Mouse (Mus musculus) MEL (cell line): Measurements from ENCODE around the gene Gfod1.

Source experiments
- BHLHE40 ChIP-seq: IDR thresholded peaks from 2 replicates; pipeline ENCODE4 v1.6.1; 2012; ENCODE audit warnings: low read depth, mild to moderate bottlenecking, inconsistent platforms, low read length, improper control_type of control experiment, borderline replicate concordance
- CTCF ChIP-seq, 3 experiments: IDR thresholded peaks in 2 of 3; conservative IDR thresholded peaks in 1 of 3; 2 replicates each; pipeline ENCODE4 v1.5.1; 2011 to 2012; ENCODE audit warnings: low read length in 3 of 3, low read depth in 2 of 3, mild to moderate bottlenecking in 2 of 3, improper control_type of control experiment in 1 of 3, inconsistent platforms in 1 of 3, mixed read lengths in 1 of 3, moderate library complexity in 1 of 3; ENCODE audit not compliant: control insufficient read depth in 1 of 3, insufficient read depth in 1 of 3, poor library complexity in 1 of 3, severe bottlenecking in 1 of 3
- E2F4 ChIP-seq: IDR thresholded peaks from 2 replicates; pipeline ENCODE4 v1.6.1; 2011; ENCODE audit warnings: low read depth, low read length, improper control_type of control experiment, borderline replicate concordance
- EP300 ChIP-seq, 2 experiments: IDR thresholded peaks; 2 replicates each; pipeline ENCODE4 v1.6.1; 2011; ENCODE audit warnings: improper control_type of control experiment in 2 of 2, low read length in 2 of 2, low read depth in 1 of 2, mild to moderate bottlenecking in 1 of 2
- MAX ChIP-seq: IDR thresholded peaks from 2 replicates; pipeline ENCODE4 v1.6.1; 2011; ENCODE audit warnings: low read length, improper control_type of control experiment
- NRF1 ChIP-seq: IDR thresholded peaks from 2 replicates; pipeline ENCODE4 v1.6.1; 2014; ENCODE audit warnings: low read depth, mild to moderate bottlenecking, inconsistent platforms, low read length, improper control_type of control experiment, moderate library complexity; ENCODE audit not compliant: poor library complexity, insufficient read depth, severe bottlenecking
- POLR2A ChIP-seq, 2 experiments: IDR thresholded peaks; 2 replicates each; pipeline ENCODE4 v1.6.1; 2011 to 2012; ENCODE audit warnings: low read length in 2 of 2, mild to moderate bottlenecking in 2 of 2, control low read depth in 1 of 2, improper control_type of control experiment in 1 of 2, low read depth in 1 of 2, moderate library complexity in 1 of 2; ENCODE audit not compliant: control insufficient read depth in 1 of 2, insufficient read depth in 1 of 2, poor library complexity in 1 of 2
- USF1 ChIP-seq: IDR thresholded peaks from 2 replicates; pipeline ENCODE4 v1.6.1; 2014; ENCODE audit warnings: low read depth, mild to moderate bottlenecking, inconsistent platforms, low read length, improper control_type of control experiment, moderate library complexity
- ZKSCAN1 ChIP-seq: IDR thresholded peaks from 2 replicates; pipeline ENCODE4 v1.6.1; 2012; ENCODE audit warnings: low read depth, mild to moderate bottlenecking, inconsistent platforms, low read length, improper control_type of control experiment, moderate library complexity

DNA sequence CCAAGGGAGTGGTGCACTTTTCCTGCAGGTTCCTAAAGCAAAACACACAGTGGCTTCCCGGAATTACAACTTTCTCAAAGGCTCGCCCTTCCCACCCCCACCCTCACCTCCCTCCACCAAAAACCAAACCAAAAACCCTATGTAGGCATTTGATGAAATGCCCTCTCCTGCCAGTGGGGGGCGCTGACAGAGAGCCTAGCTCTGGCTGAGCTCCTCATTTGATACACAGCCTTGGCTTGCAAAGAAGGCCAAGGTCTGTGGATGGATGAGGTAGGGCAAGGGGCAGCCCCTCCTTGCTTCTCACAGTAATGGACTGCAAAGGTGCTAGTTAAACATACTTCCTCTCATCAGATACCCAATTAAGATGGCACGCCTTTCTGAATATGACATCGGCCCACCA, 104.2 kb downstream of the Gfod1 start:
- no peak for TF ChIP-seq POLR2A (IDR thresholded peaks at IDR 0.05; ENCODE audit: control insufficient read depth in 1 of 2, insufficient read depth in 1 of 2, low read depth in 1 of 2, low read length in 2 of 2, poor library complexity in 1 of 2)
- TF ChIP-seq MAX: no peak
- TF ChIP-seq USF1: no peak
- no peak for TF ChIP-seq EP300 (IDR thresholded peaks at IDR 0.05; ENCODE audit: low read depth in 1 of 2, low read length in 2 of 2)
- TF ChIP-seq CTCF (IDR thresholded peaks at IDR 0.05 in 2 of 3, conservative IDR thresholded peaks at IDR 0.05 in 1 of 3; ENCODE audit: control insufficient read depth in 1 of 3, insufficient read depth in 1 of 3, low read depth in 2 of 3, low read length in 3 of 3, poor library complexity in 1 of 3, severe bottlenecking in 1 of 3): peak; percentile 66 to 82 (median 71)
- TF ChIP-seq NRF1: no peak
- 0 out of 2 replicates have a peak, but pooled peaks have one; percentile 6 for TF ChIP-seq BHLHE40
- TF ChIP-seq ZKSCAN1: no peak
- TF ChIP-seq E2F4: no peak
